Mouse (Mus musculus): ENCODE measurements around the gene Myo5c.
"Not testable (repeated sequence)": the region's sequence is repeated elsewhere in the genome, so short reads cannot be mapped to it uniquely, and the experiment has no call there.

The Myo5c gene

DNA sequence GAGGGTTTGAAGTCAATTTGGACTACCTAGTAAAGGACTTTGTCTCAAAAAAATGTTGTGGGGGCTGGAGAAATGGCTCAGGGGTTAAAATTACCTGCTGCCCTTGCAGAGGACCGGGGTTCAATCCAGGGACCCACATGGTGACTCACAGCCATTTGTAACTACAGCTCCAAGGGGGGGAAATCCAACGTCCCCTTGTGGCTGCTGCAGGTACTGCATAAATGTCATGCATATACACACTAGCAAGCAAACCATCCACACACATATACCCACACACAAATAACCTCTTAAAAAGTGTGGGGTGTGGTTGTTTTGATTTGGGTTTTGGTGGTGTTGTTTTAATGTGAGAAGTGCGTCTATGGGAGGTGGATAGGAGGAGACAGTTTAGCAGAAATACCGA, 12.7 kb downstream of the Myo5c start:
- no peak for DNase-seq

DNA sequence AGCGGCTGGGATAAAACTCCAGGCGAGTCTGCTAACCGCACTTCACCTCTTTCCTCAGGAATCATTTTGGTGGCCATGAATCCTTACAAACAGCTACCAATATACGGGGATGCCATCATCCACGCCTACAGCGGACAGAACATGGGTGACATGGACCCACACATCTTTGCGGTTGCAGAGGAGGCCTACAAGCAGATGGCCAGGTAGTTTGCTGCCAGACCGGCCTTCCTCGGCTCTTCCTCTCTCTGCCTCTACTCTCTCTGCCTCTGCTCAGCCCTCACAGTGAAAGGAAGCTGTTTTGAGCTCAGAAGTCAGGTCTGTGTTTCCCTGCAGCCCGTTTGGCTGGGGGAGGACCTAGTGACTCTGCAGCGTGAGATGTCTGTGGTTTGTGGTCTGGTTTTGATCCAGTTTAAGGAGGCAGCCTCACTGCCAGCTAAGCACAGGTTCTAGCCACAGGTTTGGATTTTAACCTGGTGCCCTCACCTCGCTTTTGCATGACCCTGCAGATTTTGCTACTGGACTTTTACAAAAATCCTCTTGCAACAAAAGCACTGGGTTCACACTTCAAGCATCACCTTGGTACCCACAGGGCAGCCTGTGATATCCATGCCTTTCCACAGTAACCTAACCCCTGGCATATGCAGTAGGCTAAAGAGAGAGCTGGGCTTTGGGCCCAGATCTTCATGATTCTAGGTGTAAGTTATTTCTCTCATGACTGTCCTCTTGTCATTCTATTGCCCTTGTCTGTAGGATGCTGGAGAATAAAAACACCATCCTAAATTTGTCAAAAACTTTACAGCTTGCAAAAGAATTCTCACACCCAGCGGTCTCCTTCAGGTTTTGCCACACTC, 14.5 kb downstream of the Myo5c start:
- no peak for DNase-seq

DNA sequence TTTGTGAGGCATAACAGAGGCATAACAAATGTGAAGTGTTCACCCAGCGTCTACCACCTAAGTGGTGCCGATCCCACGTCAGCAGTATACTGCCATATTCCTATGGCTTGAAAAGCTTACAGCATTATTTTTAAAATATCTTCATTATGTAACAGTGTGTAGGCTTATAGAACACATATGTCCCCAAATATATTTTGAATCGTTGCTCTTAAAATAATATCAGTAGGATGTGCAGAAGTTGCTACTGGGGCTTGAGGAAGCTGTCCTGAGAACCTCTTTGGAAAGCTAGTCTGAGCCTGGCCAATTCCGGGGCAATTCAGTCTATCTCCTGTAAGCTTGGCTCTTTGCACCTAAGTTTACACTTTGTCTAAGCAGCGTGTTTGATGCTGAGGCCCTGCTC, 16.1 kb downstream of the Myo5c start:
- no peak for DNase-seq

DNA sequence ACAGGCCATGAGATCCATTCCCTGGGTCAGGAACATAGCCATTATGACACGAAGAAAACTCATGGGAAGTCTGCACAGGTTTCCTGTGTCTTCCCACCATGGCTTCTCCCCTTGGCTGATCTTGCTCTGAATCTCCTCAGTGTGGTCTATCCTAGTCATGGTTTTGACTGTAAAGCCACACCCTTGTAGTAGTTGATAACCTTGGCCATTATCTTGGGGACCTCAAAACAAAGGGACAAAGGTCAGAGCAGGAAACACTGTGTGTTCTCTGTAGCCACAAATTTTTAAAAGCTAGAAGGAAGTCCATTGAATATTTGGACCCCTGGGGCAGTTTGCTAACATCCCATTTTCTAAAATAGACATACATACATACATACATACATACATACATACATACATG, 16.5 kb downstream of the Myo5c start:
- no peak for DNase-seq

DNA sequence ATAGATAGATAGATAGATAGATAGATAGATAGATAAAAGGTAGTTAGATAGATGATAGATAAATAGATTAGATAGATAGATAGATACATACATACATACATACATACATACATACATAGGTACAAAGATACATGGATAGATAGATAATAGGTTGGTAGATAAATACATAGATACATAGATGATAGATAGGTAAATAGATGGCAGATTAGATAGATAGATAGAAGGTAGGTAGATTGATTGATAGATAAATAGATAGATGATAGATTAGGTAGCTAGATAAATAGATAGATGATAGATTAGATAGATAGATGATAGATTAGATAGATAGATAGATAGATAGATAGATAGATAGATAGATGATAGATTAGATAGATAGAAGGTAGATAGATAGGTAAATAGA, 17.1 kb downstream of the Myo5c start:
- no peak for DNase-seq

DNA sequence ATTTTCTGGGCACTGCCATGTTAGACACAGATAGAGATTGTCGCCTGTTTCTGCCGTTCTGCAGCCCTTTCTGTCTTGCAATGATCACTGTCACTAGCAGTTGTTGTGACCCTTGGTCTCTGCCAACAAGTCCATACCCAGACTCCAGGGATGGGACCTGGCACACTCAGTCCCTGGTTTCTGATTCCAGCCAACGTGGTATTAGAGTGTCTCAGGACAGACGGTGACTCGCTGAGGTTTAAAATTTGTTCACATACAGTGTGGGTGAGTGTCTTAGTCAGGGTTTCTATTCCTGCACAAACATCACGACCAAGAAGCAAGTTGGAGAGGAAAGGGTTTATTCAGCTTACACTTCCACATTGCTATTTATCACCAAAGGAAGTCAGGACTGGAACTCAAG, 21.3 kb downstream of the Myo5c start:
- not testable (repeated sequence) for DNase-seq

DNA sequence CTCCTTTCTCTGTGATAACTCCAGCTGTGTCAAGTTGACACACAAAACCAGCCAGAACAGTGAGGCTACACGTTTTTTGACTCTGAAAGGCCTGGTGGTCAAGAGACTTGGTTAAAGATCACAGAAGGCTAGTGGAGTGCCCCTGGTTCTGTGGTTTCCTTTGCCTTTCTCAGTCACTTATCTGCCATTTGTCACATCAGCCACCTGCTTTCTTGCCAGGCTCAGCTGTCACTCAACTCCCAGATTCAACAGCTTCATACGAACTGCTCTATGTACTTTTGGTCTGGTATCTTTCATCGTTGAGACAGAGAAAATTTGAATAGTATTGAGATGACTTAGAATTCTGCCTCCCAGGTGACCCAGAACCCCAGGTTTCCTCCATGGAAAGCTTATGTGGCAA, 21.9 kb downstream of the Myo5c start:
- no peak for DNase-seq

DNA sequence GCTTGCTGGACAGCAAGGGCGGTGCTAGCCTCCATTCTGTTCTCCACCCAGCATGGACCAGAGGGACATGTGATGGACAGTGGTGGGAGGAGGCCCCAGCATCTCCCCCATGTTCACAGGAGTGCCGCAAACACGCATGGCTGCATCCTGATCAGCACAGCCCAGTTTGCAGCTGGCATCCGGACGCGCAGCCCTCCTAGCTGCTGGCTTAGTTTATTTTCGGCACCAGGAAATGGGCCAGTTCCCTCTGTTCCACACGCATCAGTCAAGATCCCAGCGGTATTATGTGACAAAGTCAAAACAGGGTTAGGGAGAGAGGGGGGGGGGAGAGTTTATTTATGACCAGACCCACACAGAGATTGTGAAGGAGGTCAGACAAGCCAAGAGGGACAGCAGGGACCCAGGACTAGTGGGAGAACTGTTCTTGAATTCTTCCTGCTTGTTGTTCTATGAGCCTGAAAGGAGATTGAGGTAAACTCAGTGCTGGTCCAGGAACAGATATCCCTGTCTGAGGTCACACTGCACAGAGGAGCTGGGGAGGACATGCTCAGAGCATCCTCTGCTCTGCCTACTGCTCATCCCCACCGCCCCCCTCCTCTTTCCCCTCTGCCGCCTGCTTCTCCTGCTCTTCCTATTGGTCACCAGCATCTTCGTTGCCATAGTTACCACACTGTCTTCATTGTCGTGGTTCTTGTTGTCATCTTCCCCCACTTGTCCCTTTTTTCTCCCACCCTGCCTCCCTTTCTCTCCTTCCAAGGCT, 22.6 kb downstream of the Myo5c start:
- DNase-seq = peak; percentile 51 to 66

DNA sequence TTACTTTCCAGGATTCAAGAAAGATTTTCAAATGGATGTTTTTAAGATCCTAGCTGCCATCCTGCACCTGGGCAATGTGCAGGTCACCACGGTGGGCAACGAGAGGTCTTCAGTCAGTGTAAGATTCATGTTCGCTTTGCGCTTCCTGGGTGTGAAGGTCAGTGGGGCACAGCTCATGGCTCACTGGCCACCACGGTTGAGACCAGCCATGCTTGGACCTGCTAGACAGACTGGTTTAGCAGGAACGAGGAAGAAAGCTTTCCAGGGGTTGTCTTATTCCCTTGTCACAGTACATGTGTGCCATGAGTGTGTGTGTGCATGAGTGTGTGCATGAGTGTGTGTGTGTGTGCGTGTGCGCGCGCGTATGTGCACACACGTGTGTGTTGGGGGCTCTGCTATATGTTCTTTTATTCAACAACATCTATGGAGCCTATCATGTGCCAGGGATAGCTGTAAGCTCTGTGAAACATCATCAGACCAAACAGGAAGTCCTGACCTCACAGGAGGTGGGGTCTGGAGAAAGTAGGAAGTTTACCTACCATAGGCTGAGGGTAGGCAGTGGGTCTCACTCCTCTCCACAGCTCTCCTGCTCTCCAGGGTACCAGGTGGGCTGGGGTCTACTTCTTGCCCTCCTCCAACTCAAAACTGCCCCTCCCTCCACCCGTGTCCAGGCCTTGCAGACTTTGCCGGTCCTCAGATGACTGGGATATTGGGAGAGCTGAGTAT, 24.2 kb downstream of the Myo5c start:
- DNase-seq = peak; percentile 32 to 45

DNA sequence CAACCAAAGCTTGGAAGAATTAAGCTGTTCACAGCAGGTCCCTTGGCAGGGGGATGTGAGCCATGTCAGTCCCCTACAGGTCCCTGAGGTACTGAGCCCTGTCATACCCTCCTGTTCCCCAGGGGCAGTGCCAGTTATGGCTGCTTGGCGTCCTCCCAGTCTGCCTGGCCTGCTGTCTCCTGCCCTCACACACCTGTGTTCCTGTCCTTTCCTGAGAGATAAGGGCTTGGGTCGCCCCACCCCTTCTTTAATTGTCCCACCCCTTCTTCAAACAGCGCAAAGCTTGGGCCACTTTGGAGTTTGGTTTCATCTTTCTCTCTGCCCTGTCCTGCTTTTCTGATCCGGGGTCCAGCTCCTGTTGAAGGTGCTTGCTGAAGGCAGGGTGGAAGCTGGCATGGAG, 27.0 kb downstream of the Myo5c start:
- no peak for DNase-seq

DNA sequence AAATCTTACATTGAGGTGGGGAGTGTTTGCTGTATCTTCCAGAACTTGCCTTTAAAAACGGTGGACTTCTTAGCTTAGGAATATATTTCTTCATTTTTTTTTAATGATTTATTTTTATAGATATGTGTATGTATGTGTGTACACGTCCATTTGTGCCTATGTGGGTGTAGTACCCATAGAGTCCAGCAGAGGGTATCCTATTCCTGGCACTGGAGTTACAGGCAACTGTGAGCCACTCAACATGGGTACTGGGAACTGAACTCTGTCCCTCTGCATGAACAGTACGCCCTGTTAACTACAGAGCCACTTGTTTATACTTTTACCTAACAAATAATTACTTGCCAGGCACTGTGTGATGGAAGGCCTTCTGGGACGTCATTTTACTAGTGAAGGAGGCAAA, 27.8 kb downstream of the Myo5c start:
- DNase-seq = no peak

DNA sequence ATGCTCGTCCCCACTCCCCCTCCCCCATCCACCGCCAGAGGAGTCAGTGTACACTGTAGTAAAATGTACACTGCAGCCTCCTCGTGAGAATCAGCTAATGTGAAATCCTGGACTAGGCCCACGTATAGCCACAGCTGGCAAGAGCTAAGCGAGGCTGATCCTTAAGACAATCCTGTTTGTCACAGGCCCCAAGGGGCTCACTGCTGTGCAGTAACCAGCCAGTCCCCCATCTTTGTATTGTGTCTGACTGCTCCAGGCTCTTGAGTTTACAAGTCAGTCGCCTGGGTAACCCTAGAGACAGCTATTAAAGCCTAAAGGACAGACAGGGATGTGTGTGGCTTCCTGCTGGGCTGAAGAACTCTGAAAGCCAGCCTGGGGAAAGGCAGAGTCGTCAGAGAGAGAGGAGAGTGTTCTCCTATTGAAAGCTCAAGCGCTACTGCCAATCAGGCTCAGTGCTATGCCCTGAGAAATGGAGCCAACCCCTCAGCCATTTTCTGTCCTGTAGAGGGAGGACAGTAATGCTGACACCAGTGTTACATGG, 29.6 kb downstream of the Myo5c start:
- DNase-seq = no peak

DNA sequence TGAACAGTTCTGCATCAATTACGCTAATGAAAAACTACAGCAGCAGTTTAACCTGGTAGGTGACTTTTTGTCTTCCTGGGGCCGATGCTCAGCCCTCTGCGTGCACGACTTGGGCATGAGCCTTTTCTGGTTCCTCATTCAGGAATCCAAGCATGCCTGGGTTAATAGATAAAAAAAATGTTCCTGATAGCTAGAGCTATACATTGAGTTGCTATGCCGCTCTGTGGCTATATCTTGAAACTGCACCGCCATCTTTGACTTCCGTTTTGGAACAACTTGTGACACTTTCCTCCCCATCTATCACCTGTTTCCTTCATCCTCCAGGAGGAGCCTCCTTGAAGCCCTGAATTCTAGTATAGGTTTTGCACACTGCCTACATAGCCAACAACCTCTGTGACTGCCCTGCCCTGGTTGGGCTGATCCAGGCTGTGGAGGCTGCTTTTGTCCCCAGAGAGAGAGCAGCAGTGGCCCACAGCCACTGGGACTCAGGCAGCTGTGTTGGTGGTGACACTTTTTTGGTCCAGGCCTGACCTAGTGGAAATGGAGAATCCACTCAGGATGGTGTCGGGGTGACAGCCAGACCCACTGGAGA, 30.5 kb downstream of the Myo5c start:
- no peak for DNase-seq

DNA sequence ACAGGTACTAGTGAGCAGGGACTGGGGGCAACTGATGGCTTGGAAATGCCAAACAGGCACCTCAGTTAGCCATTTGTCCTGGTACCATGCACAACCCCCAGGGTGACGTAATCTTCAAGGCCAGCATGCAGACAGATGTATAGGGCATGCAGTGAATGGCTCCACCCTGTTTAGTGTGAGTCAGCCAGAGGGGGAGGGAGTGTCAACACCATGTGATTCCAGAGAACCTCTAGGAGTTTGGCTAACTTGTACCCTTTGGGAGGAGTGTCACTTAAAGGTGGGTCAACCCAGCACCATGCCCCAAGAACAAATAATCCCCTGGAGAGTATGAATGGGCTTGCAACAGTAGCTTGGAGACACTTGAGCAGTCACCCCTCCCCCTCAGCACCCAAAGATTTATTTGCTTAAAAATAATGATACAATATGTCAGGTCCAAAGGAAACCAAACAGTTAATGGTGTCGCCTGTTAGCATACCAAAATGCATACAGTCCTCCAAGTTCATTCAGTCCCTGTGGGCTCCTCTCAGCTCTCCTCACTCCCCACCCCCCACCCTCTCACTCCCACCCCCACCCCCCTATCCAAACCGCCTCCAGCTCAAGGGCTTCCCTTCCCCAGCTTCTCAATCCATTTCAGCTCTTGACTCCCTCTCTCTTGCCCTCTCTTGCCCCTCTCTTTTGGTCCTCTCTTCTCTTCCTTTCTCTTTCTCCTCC, 32.3 kb downstream of the Myo5c start:
- DNase-seq = no peak

DNA sequence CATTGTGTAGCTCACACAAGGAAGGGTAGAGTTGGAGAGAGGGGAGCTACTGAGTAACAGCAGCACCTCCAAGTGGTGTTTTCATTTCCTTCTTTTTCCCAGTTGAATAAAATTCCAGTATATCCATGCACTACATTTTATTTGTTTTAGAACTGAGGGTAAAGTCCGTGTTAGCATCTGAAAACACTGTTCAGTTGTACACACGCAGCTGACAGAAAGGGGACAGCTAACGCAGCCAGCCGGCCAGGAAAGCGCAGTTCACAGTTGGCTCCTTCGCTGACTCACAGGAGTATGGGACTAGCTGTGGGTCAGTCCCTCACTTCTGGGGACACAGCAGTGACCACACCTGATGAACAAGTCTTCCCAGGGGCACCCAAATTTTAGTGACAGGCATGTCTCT, 35.3 kb downstream of the Myo5c start:
- no peak for DNase-seq

DNA sequence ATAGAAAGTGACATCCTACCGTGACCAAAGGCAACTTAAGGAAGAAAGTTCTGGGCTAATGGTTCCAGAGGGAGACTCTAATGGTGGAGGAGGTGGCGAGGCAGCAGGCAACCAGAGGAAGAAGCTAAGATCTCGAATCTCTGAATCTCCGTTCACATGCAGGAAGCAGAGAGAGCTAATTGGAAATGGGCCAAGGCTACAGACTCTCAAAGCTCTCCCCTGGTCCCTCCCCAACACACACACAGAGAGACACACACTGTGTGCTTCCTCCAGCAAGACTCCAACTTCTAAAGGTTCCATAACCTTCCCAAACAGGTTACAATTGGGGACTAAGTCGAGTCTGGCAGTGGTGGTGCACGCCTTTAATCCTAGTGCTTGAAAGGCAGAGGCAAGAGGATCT, 38.6 kb downstream of the Myo5c start:
- no peak for DNase-seq

DNA sequence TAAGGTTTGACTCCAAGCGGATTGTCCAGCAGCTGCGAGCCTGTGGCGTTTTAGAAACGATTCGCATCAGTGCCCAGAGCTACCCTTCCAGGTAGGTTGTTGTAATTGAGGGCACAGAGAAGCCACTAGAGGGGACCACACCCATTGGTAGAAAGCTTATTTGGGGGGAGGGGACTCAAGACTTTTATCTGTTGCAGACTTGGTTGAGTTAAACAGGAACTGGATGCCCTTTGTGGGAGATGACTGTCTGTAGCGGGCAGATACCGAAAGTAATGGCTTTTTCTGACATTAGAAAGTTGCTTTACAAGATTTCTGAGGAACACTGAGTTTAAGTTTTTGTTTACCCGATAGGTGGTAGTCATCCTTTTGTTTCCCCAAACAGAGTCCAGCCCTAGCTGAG, 39.7 kb downstream of the Myo5c start:
- DNase-seq = no peak

DNA sequence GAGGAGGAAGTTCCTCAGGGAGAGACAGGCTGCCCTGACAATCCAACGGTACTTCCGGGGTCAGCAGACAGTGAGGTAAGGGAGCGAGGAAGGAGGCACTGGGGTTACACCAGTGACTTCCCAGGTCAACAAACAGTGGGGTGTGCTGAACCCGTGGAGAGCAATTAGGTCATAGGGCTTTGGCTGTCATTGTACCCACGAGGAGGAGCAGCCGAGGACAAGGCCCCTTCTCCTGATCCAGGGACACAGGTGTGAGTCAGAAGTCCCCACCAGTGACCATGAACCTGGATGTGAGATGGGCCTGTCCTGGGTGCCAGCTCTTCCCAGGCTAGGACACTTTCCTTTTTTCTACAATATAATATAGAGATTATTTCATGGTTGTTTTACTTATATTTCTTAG, 41.8 kb downstream of the Myo5c start:
- DNase-seq = no peak

DNA sequence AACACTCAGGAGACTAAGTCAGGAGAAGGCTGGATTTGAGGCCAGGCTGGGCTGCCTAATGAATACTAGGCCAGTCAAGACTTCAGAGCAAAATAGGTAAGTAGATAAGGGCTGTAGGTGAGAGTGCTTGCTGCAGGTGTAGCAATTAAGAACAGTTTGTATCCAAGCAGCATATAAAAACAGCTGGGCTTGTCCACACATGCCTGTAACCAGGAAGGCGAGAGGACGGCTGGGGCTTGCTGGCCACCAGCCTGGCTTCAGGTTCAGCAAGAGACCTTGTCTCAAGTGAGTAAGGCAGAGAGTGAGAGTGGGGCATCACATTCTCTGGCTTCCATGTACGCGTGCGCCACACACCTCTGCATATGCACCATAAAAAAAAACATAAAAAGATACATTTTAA, 42.7 kb downstream of the Myo5c start:
- DNase-seq = no peak

DNA sequence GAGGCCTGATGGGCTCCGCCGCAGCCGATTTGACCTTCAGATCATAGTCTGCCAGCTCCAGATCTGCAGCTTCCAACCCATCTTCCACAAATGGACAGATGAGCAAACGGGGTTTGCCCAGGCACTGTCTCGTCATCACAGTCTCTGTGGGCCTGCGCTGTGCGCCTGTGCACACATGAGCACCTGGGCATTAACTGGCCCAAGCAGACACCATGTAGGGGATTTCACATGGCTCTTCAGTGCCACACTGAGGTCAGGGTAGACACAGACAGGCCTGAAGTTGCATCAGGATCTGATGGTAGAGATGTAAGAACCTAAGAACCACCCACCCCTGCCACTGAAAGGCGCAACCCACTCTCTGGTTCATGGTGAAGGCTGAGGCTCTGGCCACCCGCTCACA, 43.2 kb downstream of the Myo5c start:
- no peak for DNase-seq

DNA sequence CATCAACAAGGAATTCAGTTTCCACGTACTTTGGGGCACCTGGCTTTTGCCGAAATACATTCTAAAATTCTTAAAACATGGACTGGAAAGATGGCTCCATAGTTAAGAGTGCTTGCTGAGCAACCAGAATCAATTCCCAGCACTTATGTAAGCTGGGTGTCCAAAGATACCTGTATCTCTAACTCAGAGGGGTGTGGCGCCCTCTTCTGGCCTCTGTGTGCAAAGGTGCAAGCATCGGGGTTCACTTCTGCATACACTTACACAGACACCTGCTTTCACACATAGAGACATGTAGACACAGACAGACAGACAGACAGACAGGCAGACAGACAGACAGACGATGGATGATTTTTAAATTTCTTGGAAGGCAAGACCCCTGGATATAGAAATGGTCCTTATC, 49.0 kb downstream of the Myo5c start:
- DNase-seq = peak; percentile 63 to 86

DNA sequence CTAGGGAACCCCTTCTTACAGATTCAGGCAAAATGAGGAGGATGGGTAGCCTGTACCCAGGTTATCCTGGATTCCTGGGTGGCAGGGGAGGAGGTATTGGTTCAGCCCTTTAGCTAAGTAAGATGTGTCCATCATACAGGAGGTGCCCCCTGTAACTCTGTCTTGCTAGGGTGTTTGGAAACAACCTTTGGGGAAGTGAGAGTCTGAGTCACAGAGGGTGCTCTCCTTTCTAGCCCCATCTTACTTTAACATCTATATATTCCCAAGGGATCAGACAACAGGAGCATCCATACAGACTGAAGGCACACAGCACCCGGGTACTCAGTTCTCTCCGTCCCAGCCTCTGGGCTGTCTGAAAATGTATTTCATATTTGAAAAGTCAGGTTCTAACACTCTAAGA, 50.4 kb downstream of the Myo5c start:
- no peak for DNase-seq

Data from kidney, postnatal 36 days (tissue).